Mouse (Mus musculus) stomach, embryonic 16.5 days (tissue): ENCODE data around the gene Pop5. TPM values are rescaled to one million over a fixed set of nuclear protein-coding genes. Genes with fewer than 3 reads are reported as not detected.
A peak's percentile ranks its signal among the peaks of the same experiment; 100 is the strongest.

Experiments
- ATAC-seq: fragments of 200-750 bp; cut with Nextera tagmentation; 2 replicates; pipeline ENCODE4 v1.8.0; 2017; ENCODE audit warnings: moderate number of reproducible peaks, moderate TSS enrichment; ENCODE audit not compliant: insufficient read depth, low FRiP score
- H3K27ac ChIP-seq: fragments of 300-500 bp; sonication (generic); 2 replicates; pipeline ENCODE4 v1.5.1; 2014; ENCODE audit warnings: low read length
- H3K27me3 ChIP-seq: fragments of 300-500 bp; sonication (generic); 2 replicates; pipeline ENCODE4 v1.6.1; 2014; ENCODE audit warnings: low read length, control low read depth, mixed read lengths; ENCODE audit not compliant: control insufficient read depth, insufficient read depth
- H3K36me3 ChIP-seq: fragments of 300-500 bp; sonication (generic); 2 replicates; pipeline ENCODE4 v1.6.1; 2014; ENCODE audit warnings: low read length; ENCODE audit not compliant: control insufficient read depth, insufficient read depth
- H3K4me1 ChIP-seq: fragments of 300-500 bp; sonication (generic); 2 replicates; pipeline ENCODE4 v1.6.1; 2014; ENCODE audit warnings: low read length, control low read depth, mixed read lengths; ENCODE audit not compliant: control insufficient read depth, insufficient read depth
- H3K4me2 ChIP-seq: fragments of 300-500 bp; sonication (generic); 2 replicates; pipeline ENCODE4 v1.6.1; 2014; ENCODE audit warnings: low read depth, low read length, mixed read lengths
- H3K4me3 ChIP-seq: fragments of 300-500 bp; sonication (generic); replicated peaks from 2 replicates; pipeline ENCODE4 v1.5.1; 2014; ENCODE audit warnings: mild to moderate bottlenecking, low read length
- H3K9ac ChIP-seq: fragments of 300-500 bp; sonication (generic); 2 replicates; pipeline ENCODE4 v1.6.1; 2014; ENCODE audit warnings: low read length
- H3K9me3 ChIP-seq: fragments of 300-500 bp; sonication (generic); replicated peaks from 2 replicates; pipeline ENCODE4 v1.6.1; 2016; ENCODE audit warnings: low read length, control low read depth; ENCODE audit not compliant: control insufficient read depth
- WGBS: fragments of 180-500 bp; shearing (Covaris S2); extraction: QIAGEN DNeasy Blood & Tissue Kit; methylation state at CpG from one replicate; pipeline ENCODE4 v1.1.7; 2014; 5-methylcytosine and 5-hydroxymethylcytosine counted together
- polyA plus RNA-seq: library from polyadenylated mRNA; unstranded; fragments of >200 nt; fragmentation: Nextera tagmentation; extraction: Ambion mirVana; gene quantifications from 2 replicates; pipeline ENCODE4 v1.2.1, GENCODE M21; 2015

Gene Pop5
- polyA plus RNA-seq, 1 experiment from 2014 or later: 100 TPM

- Histone ChIP-seq H3K4me3 (no peak overlapping the region), H3K9ac (no peak overlapping the region), H3K4me1 (0 out of 2 replicates have a peak, but pooled peaks cover 4% of the 10 kb centered on the region), H3K36me3 (no peaks in the 10 kb centered on the region), H3K4me2 (no peak overlapping the region), H3K27ac (no peak overlapping the region), H3K9me3 (no peaks in the 10 kb centered on the region), H3K27me3 (no peaks in the 10 kb centered on the region; the same call in 1 of the 2 replicates)
- WGBS: 74% methylated on average over 9 of the region's 9 CpGs
- no peak for ATAC-seq
Measured at GRCm38 (mm10) chr5:115212451-115212850, 23.2 kb upstream of the Pop5 start.

GRCm38 (mm10) chr5:115212861-115213260, 22.8 kb upstream of the Pop5 start:
- H3K4me3 ChIP-seq: no peak overlapping the region
- H3K9me3 ChIP-seq: no peaks in the 10 kb centered on the region
- no peak overlapping the region for H3K27ac ChIP-seq
- 0 out of 2 replicates have a peak, but pooled peaks cover 4% of the 10 kb centered on the region for H3K4me1 ChIP-seq
- no peak overlapping the region for H3K9ac ChIP-seq
- H3K36me3 ChIP-seq: no peaks in the 10 kb centered on the region
- no peak for ATAC-seq
- no peaks in the 10 kb centered on the region; the same call in 1 of the 2 replicates for H3K27me3 ChIP-seq
- no peak overlapping the region for H3K4me2 ChIP-seq
- WGBS: 60% methylated on average over 4 of the region's 4 CpGs

- H3K4me2 ChIP-seq: peak overlapping the region; percentile 61
- H3K4me3 ChIP-seq: peak overlapping the region; percentile 46
- H3K27me3 ChIP-seq: no peaks in the 10 kb centered on the region; the same call in 1 of the 2 replicates
- peak overlapping the region; percentile 60 for H3K9ac ChIP-seq
- WGBS: 2% methylated on average over 17 of the region's 17 CpGs
- no peak for ATAC-seq
- no peaks in the 10 kb centered on the region for H3K9me3 ChIP-seq
- H3K27ac ChIP-seq: no peak overlapping the region
- 0 out of 2 replicates have a peak, but pooled peaks cover 4% of the 10 kb centered on the region for H3K4me1 ChIP-seq
- H3K36me3 ChIP-seq: no peaks in the 10 kb centered on the region
Measured at GRCm38 (mm10) chr5:115214864-115215263, 20.8 kb upstream of the Pop5 start.

GRCm38 (mm10) chr5:115215273-115216185, 20.1 kb upstream of the Pop5 start:
- Histone ChIP-seq H3K27ac (no peak overlapping the region), H3K9ac (peak overlapping the region; percentile 60), H3K27me3 (peaks cover under 1% of the 10 kb centered on the region), H3K4me1 (0 out of 2 replicates have a peak, but pooled peaks cover 4% of the 10 kb centered on the region), H3K4me3 (peak overlapping the region; percentile 46), H3K9me3 (no peaks in the 10 kb centered on the region), H3K4me2 (peak overlapping the region; percentile 61), H3K36me3 (no peaks in the 10 kb centered on the region)
- WGBS: 33% methylated on average over 27 of the region's 27 CpGs
- ATAC-seq: peak; percentile 40; the same call in 1 of the 2 replicates

- no peak overlapping the region for H3K27ac ChIP-seq
- H3K9ac ChIP-seq: no peak overlapping the region
- 90% methylated on average over 12 of the region's 12 CpGs for WGBS
- ATAC-seq: no peak
- H3K36me3 ChIP-seq: no peaks in the 10 kb centered on the region
- no peak overlapping the region for H3K4me3 ChIP-seq
- peaks cover 2% of the 10 kb centered on the region; the same call in 1 of the 2 replicates for H3K9me3 ChIP-seq
- H3K4me1 ChIP-seq: 0 out of 2 replicates have a peak, but pooled peaks cover 4% of the 10 kb centered on the region
- no peak overlapping the region for H3K4me2 ChIP-seq
- peaks cover 4% of the 10 kb centered on the region for H3K27me3 ChIP-seq
Measured at GRCm38 (mm10) chr5:115217998-115218397, 17.6 kb upstream of the Pop5 start.

- WGBS: 35% methylated on average over 13 of the region's 13 CpGs
- Histone ChIP-seq H3K9me3 (peaks cover 2% of the 10 kb centered on the region; the same call in 1 of the 2 replicates), H3K4me1 (no peaks in the 10 kb centered on the region), H3K36me3 (no peaks in the 10 kb centered on the region), H3K4me2 (no peak overlapping the region), H3K27me3 (peaks cover 4% of the 10 kb centered on the region; the same call in 1 of the 2 replicates), H3K27ac (no peak overlapping the region), H3K4me3 (no peak overlapping the region), H3K9ac (no peak overlapping the region)
- ATAC-seq: no peak
Measured at GRCm38 (mm10) chr5:115220931-115221640, 14.6 kb upstream of the Pop5 start.

GRCm38 (mm10) chr5:115222485-115222884, 13.2 kb upstream of the Pop5 start:
- Histone ChIP-seq H3K36me3 (no peaks in the 10 kb centered on the region), H3K4me2 (no peak overlapping the region), H3K9ac (no peak overlapping the region), H3K27ac (no peak overlapping the region), H3K9me3 (peaks cover 2% of the 10 kb centered on the region; the same call in 1 of the 2 replicates), H3K4me3 (no peak overlapping the region), H3K4me1 (no peaks in the 10 kb centered on the region), H3K27me3 (peaks cover 4% of the 10 kb centered on the region; the same call in 1 of the 2 replicates)
- WGBS: 74% methylated on average over 3 of the region's 3 CpGs
- ATAC-seq: no peak

- H3K4me1 ChIP-seq: peaks cover 4% of the 10 kb centered on the region
- H3K9me3 ChIP-seq: no peaks in the 10 kb centered on the region
- H3K27ac ChIP-seq: no peak overlapping the region
- H3K27me3 ChIP-seq: 0 out of 2 replicates have a peak, but pooled peaks cover 2% of the 10 kb centered on the region
- no peaks in the 10 kb centered on the region for H3K36me3 ChIP-seq
- no peak overlapping the region for H3K4me3 ChIP-seq
- no peak for ATAC-seq
- H3K9ac ChIP-seq: no peak overlapping the region
- no peak overlapping the region for H3K4me2 ChIP-seq
- 53% methylated on average over 15 of the region's 15 CpGs for WGBS
Measured at GRCm38 (mm10) chr5:115230830-115231551, 4.6 kb upstream of the Pop5 start.
